Mouse (Mus musculus) heart, embryonic 11.5 days (tissue): ENCODE data around the gene Fam114a1. TPM values are rescaled to one million over a fixed set of nuclear protein-coding genes. Genes with fewer than 3 reads are reported as not detected.

Source experiments
- microRNA counts: library from miRNA; unstranded; fragments of <30 nt; microRNA quantifications from one replicate; lab custom pipeline; 2015
- microRNA-seq: library from miRNA; unstranded; fragments of <30 nt; microRNA quantifications from one replicate; pipeline ENCODE4, GENCODE M21; 2016; ENCODE audit warnings: borderline number of aligned reads
- polyA plus RNA-seq: library from polyadenylated mRNA; unstranded; fragments of >200 nt; fragmentation: Nextera tagmentation; extraction: Ambion mirVana; gene quantifications from 2 replicates; pipeline ENCODE4 v1.2.1, GENCODE M21; 2014

Gene Fam114a1
- polyA plus RNA-seq, 1 experiment from 2014 or later = 36.4 TPM

MicroRNA genes within 50 kb of the gene (microRNA counts, 519-probe panel; counts per million panel counts)
- microRNA mmu-miR-574-3p (lab: Ali Mortazavi, UCI) = 3,404 counts per million, percentile 16 among the panel's probes with 10 or more counts
- microRNA mmu-miR-574-5p (lab: Ali Mortazavi, UCI) = 32.2 counts per million

Small RNA genes lying within 50 kb of the gene (microRNA-seq; reads per million reads assigned to microRNA genes)
- gene Mir574 = 159 reads per million, percentile 67 among the genes with 10 or more reads in this experiment

Other genes starting within 250 kb of the Fam114a1 start
- 47.3 and 58.9 TPM in 2 replicates for gene Klf3, start 166.7 kb upstream of the Fam114a1 start, polyA plus RNA-seq
- gene Tlr1, start 36.5 kb upstream of the Fam114a1 start, polyA plus RNA-seq = 0.40 TPM in 1 of 2 replicates, not detected in the other
- 0.38 and 0.76 TPM in 2 replicates for gene Tlr6, start 10.0 kb upstream of the Fam114a1 start, polyA plus RNA-seq
- gene Tmem156, start 122.1 kb downstream of the Fam114a1 start, polyA plus RNA-seq = 0.15 TPM in 1 of 2 replicates, not detected in the other
- 13.3 and 17.7 TPM in 2 replicates for gene Klhl5, start 137.5 kb downstream of the Fam114a1 start, polyA plus RNA-seq
- gene Wdr19, start 229.6 kb downstream of the Fam114a1 start, polyA plus RNA-seq = 6.7 and 9.5 TPM in 2 replicates